Mouse (Mus musculus) liver, embryonic 15.5 days (tissue): ENCODE measurements around the gene Coro2b. TPM values are rescaled to one million over a fixed set of nuclear protein-coding genes. Genes with fewer than 3 reads are reported as not detected.

ENCODE experiments used
- polyA plus RNA-seq: library from polyadenylated mRNA; unstranded; fragments of >200 nt; fragmentation: Nextera tagmentation; extraction: Ambion mirVana; gene quantifications from 2 replicates; pipeline ENCODE4 v1.2.1, GENCODE M21; 2015

Gene Coro2b
- polyA plus RNA-seq, 1 experiment from 2014 or later = 1.3 TPM

Other genes with a start within 250 kb of the Coro2b start
- gene Anp32a, start 195.8 kb downstream of the Coro2b start, polyA plus RNA-seq = 48.5 and 63.7 TPM in 2 replicates
- 0.12 and 0.16 TPM in 2 replicates for gene Itga11, start 140.8 kb upstream of the Coro2b start, polyA plus RNA-seq